Mouse (Mus musculus) liver, adult 2 months (tissue): Measurements from ENCODE around the gene Zfp248.

Experiments
- CTCF ChIP-seq: fragments of 200-500 bp; IDR thresholded peaks from 2 replicates; pipeline ENCODE4 v1.5.1; 2011; ENCODE audit warnings: low read depth, low read length, control low read depth
- POLR2A ChIP-seq: fragments of 200-500 bp; IDR thresholded peaks from 2 replicates; pipeline ENCODE4 v1.6.1; 2011; ENCODE audit warnings: low read length, control low read depth; ENCODE audit not compliant: insufficient read depth; ENCODE audit errors: extremely low read depth

- TF ChIP-seq POLR2A (no peak), CTCF (no peak)
Observed at GRCm38 (mm10) chr6:118410428-118410827, 44.9 kb downstream of the Zfp248 start.
